Mouse (Mus musculus): ENCODE measurements around the gene Coro7.
"Not testable (repeated sequence)": the region's sequence is repeated elsewhere in the genome, so short reads cannot be mapped to it uniquely, and the experiment has no call there.

The Coro7 gene

DNA sequence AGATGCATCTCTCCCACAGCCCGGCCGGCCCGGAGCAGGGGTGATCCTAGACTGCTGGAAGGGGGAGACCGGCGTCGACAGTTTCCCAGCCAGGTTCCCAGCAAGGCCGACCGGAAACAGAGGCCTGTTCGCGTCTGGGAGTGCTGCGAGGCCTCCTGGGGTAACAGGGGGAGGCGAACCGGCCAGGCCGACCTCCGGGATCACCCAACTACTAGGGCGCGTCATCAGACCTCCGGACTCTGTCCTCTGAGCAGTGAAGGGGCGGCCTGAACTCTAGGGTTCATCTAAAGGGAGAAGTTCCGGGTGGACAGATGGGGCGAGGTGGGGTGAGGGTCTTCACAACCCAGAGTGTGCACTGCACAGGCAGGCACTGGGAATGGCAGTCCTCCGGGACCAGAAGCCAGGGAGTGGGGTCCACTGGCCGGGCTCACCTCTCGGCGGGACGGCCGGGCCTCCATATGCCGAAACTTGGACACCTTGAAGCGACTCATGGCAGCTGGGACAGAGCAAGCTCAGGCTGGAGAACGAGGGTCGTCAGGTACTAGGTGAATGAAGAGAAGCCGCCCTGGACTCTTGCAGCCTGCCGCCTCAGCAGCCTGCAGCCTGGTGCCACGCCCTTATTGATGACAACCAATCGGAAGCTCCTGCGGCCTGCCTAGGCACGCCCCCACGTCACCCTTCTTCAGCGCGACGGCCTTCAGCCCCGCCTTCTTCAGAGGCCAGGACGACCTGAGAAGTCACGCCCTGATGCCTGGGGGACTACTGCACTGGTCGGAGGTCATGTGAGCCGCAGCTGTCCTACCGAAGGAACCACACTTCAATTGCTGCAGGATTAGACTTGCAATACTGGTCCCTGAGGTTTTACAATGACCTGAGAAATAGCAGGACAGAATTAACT lies at the start of gene Coro7:
Gene Coro7, minus strand, starts transcription at position 657 of the 898 bp plus-strand sequence.
- DNase-seq (ENCODE audit: low spot score in 2 of 2), result peak; percentile 85 to 89

DNA sequence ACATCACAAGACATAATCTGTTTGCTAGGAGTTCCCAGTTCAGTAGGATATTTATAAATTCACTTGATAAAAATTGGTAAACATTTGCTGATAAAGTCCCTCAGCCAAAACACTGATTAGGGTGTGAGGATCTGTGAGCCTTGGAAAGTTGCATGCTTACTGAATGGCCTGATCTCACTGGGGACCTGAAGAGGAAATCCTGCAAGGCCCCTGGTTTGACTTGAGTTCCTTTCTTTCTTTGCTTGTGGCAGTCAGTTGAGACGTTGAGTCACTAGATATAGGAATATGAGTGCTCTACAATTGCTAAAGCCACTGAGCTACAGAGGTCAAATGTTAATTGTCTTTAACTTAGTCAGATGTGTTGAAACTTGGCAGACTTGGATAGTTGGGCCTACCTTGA lies 48.4 kb upstream of the Coro7 start:
- no peak for DNase-seq (ENCODE audit: low spot score in 2 of 2)

DNA sequence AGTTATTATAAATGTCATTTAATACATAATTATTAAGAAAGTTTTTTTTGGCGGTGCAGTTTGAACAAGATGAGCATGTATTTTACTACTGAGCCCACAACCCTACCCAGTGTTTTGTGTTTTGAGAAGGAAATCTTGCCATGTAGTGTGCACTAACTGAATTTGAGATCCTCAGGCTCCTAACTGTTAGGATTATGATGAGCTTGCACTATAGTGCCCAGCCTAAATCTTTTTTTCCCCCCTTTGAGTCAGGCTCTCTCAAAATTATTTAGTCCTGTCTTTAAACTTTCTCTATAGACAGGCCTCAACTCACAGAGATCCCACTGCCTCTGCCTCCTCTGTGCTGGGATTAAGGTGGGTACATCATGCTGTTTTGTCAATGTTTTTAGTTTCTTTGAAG lies 47.9 kb upstream of the Coro7 start:
- no peak for DNase-seq (ENCODE audit: low spot score in 2 of 2)

DNA sequence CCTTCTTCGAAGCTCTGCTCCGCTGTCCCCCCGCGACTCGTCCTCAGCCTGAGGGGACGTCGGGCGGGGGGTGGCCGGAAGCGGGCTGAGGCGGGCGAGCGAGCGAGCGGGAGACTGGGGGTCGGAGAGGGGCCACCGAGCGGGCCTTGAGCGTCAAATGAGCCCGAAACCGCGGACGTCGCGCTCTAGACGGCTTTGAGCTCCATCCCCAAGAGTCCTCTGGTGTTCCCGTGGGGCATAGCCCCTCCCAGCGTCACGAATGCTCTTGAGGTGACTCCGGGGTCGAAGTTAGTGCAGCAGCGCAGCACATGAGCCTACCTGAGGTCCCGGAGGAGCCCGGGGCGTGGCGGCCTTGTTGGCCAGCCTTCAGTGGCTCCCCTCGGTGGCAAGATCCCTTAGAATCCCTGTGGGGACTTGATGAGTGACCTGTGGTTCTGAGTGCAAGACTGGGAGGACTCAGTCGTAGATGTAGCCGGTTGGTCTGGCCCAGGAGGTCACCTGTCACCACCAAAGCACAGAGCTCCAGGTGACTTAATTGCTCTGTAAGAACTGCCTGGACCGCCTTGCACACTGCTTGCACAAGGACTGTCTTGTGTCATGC lies 47.1 kb upstream of the Coro7 start:
- DNase-seq (ENCODE audit: low spot score in 2 of 2), result no peak

DNA sequence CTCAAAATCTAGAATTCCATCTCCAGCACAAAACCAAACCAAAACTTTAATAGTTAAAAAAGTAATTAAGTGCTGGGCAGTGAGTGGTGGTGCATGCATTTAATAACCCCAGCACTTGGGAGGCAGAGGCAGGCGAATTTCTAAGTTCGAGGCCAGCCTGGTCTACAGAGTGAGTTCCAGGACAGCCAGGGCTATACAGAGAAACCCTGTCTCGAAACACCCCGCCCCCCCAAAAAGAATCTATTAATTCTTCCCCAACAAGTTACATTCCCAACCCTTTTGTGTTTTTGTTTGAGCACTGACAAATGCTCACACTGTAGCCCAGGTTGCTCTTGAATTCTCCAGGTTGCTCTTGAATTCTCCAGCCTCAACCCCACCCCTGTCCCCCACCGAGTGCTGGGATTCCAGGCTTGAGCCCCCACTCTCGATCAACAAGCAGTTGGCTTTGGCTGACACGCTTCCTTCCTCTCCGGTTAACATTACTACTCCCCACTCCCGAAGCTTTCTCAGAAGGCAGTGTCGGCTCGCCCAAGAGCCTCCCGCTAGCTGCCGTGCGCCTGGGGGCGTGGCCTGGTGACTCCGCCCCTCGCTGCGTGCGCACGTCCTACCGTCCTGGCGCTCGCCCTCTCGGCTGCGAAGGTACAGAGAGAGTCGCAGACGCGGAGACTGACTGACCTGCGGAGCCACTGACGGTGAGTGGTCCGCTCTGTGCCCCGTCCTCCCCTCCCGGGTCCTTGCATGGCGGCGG lies 46.4 kb upstream of the Coro7 start, which contains the start of gene Hmox2:
Gene Hmox2, plus strand, starts transcription at position 582 of the 748 bp plus-strand sequence.
- DNase-seq (ENCODE audit: low spot score in 2 of 2), result peak; percentile 82 to 85

DNA sequence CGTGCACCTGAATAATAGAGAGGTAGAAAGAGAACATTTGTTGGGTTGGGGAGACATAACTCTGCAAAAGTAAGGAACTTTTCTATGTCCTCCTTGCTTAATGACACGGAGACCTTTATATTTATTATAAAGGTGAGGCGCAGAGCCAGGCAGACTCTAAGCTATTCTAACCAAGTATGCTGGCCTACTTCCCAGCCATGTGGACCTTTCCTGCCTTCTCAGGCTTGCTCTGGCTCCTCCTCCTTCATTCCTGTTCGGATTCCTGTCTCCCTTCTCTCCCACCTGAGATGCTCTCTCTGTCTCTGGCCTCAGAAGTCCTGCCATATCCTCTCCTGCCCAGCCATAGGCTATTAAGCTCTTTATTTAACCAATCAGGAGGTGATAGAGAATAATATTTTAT lies 45.7 kb upstream of the Coro7 start:
- no peak for DNase-seq (ENCODE audit: low spot score in 2 of 2)

DNA sequence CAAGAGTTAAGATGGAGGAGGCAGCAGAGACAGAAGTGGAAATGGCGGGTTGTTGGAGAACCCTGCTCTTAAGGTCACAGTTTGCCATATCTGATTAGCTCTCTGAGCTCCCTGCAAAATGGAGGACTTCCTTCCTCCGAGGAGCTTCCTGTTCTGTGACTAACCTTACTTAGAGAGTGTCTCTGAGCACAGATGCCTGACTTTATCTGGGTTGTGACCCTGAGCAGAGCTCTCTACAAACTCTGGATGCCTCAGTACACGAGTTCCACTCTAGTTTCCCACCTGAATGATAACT lies 43.3 kb upstream of the Coro7 start:
- DNase-seq (ENCODE audit: low spot score in 2 of 2), result no peak

DNA sequence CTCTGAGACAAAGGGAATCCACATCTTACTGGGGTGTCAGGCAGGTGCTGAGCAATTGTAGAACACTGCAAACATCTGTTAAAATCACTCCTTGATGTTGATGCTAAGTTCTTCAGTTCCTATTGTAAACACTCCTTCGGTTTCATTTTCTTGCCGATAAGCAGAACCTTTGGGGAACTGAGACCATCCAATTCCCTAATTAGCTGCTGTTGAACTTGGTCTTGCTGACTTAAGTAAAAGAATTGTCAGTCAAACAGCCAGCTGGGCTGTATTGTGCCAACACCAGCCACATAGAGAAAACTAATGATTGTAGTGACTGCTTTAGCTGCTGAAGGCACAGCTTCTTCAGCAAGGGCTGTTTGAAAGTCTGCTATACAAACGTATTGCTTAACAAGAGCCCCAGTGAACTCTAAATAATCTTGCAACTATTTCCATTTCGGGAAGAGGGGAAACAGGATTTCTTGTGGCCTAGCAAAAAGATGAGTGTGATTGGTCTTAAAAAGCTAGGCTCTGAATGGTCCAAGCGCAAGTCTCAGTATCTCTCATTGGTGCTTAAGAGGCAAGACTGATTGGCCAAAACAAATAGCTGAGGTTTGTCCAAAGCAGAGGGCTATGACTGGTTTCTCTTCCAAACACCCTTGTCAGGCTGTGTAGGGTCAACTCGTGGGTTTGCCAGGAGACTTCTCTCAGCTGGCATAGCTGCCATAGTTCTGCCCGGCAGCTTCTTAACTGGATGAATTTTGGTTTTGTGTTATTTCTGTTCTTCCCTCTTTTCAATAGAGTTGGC lies 42.7 kb upstream of the Coro7 start:
- DNase-seq (ENCODE audit: low spot score in 2 of 2), result no peak

DNA sequence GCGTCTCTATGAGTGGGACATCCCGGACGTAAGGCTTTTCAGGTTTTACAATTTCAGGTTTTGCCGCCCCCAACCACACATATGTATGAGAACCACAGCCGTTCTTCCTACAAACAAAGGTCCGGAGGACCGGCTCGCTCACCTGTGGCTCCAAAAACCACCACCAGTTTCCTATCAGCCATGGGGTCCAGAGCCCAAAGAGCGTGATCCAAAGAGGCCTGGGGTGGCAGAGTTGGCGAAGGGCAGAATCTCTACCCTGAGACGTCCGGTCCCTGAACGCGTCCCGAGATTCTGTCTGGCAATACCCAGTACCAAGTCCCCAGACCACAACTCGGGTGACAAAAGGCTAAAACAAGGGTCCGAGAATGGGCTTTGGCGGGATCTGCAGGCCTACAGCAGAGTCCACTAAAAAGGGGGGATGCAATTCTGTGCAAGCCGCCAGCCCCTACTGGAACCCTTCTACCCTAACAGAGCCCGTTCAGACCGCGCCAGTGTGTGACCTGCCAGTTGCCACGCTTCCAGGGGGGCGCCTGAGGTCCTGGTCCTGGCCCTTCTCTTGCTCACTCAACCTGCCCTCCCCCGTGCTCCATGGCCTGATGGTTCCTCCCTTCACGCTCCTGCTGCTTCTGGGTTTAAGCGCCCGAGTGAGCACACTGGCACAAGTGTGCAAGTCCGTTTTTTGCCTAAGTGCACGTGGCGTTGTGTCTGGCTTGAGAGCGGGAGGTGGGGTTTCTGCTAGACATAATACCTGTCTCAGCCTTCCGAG lies 39.4 kb upstream of the Coro7 start, which contains the start of gene Nmral1:
Gene Nmral1, minus strand, starts transcription at position 604 of the 766 bp plus-strand sequence.
- DNase-seq (ENCODE audit: low spot score in 2 of 2), result peak; percentile 44

DNA sequence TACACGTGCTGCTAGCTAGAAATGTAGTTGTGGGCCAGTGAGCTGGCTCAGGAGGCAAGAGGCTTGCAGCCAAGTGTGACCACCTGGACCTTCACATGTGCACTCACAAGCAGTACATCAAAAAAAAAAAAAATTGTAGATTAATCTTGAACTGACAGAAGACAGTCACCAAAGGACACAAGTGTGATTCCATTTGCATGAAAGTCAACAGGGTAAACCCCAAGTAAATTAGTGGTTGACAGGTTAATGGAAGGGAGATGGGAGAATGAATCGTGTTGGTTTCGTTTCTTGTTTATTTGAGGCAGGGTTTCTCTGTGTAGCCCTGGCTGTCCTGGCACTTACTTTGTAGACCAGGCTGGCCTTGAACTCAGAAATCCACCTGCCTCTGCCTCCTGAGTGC lies 38.3 kb upstream of the Coro7 start:
- no peak for DNase-seq (ENCODE audit: low spot score in 2 of 2)

DNA sequence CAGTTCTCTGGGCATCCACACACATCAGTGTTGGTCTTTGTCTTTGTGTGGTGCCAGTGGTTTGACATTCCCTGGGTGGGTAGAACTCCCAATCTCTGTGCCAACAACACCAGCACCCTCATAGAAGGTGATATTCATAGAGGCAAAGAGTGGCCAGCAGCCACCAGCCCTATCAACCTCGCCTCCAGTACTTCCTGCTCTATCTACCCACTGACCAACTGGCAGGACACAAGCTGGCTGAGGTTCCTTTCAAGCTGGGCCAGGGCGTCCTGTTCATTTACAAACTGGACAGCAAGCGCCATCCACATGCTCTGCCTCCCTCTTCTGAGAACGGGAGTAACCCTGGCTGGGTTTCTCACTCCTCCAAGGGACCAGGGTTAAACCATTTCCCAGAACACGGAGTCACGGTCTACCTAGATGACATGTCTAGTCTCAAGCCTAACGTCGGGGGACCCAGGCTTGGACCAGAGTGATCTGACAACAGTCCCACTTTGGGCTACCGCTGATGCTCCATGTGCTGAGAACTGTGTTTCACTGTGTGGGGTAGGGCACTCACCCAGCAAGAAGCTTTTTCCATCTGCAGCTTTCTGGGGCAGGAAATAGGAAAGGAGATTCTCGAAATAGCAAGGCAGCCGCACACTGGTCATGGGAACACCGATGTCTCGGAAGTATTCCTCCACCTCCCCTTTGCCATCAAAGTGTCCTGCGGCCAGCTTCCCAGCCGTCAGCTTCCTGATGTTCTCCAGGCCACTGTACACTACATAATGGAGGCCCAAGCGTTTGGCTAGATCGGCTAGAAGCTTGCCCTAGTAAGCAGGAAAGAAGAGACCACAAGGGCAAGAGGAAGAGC lies 34.5 kb upstream of the Coro7 start:
- DNase-seq (ENCODE audit: low spot score in 2 of 2), result no peak

DNA sequence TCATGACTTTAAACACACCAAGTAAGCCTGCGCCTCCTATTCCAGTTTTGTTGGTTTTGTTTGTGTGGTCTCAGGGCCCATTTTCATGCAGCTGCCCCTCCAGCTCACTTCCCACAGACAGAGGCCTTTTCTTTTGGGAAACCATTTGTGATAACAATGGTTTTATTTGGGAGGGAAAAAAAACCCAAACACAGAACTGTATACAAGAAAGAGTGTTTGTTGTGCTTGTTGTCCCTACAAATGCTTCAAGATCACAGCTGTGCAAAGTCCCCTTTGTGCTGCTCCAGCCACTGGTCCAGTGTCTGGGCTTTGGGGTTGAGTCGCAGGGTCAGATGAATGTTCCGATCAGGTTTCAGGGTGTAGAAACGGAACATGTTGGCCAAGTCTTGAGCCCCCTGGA lies 31.6 kb upstream of the Coro7 start:
- no peak for DNase-seq (ENCODE audit: low spot score in 2 of 2)

DNA sequence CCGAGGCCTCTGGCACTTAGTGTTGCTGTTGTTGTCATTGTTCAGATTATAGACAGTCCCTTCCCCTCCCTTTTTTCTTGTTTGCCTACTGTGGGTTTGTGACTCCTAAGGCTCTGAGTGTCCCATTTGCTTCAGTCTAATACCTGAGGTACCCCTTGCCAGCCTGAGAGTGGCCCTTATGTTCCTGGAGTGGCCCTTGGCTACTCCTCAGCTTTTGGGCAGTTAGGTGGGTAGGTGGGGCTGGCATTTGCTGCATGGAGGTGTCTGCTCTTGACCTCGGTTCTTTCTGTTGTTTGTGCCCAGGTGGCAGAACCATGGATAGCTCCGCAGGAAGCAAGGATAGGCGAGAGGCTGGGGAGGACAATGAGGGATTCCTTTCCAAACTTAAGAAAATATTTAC lies 26.0 kb upstream of the Coro7 start:
- DNase-seq (ENCODE audit: low spot score in 2 of 2), result no peak

DNA sequence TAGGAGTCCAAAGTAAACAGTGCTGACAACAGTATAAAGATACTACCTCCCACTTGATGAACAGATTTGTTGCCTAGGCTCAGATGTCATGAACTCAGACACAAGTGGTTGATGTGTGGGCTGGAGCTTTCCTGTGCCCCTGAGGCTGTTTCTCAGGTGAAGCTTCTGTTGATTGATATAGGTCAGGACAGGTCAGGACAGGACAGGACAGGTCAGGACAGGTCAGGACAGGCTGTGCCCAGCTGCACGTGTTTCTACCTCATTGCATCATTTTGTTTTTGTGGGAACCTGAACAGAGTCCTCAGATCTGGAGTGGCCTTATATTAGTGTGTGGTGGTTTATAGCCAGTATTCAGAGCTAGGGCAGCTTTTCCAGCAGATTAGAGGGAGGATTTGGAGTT lies 23.1 kb upstream of the Coro7 start:
- DNase-seq (ENCODE audit: low spot score in 2 of 2), result no peak

DNA sequence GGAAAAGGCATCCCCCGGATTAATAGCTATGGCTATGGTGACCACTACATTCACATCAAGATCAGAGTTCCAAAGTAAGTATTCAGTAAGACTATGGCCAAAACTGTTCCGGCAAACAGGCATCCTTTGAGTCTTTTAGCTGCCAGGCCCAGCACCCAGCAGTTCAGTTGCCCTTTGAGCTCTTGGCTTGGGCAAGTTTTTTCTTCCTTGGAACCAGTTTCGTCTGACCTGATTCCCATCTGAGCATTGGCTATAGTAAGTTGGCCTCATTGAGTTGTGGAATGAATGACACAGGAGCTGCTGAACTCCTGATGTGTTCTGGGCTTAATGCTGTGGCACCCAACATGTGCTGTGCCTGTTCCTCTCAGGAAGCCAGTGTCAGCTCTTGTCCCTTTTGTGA lies 21.6 kb upstream of the Coro7 start:
- no peak for DNase-seq (ENCODE audit: low spot score in 2 of 2)

DNA sequence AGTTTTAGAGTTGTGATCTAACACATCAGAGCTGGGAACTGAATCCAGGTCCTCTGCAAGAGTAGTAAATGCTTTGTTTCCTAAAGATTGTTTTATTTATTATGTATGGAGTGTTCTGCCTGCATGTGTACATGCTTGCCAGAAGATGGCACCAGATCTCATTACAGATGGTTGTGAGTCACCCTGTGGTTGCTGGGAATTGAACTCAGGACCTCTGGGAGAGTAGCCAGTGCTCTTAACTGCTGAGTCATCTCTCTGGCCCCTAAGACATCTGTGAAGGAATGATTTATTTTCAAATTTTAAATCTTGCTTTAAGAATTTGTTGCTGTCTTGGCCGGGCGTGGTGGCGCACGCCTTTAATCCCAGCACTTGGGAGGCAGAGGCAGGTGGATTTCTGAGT lies 9.8 kb upstream of the Coro7 start:
- DNase-seq (ENCODE audit: low spot score in 2 of 2), result not testable (repeated sequence)

DNA sequence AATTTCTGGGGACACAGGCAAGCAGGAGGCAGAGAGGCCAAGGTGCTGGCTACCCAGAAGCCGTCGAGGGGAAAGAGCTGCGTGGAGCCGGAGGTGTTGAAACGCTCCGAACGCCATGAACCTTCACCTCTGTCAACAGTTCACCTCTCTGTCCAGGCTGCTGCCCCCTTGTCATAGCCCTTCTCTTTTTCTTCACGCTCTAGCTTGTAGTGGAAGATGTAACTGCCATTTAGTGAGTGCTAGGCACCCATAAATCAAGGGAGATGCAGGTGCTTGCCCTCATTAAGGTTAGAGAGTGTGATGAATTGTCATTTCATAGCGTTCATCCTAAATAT lies 4.8 kb upstream of the Coro7 start:
- no peak for DNase-seq (ENCODE audit: low spot score in 2 of 2)

DNA sequence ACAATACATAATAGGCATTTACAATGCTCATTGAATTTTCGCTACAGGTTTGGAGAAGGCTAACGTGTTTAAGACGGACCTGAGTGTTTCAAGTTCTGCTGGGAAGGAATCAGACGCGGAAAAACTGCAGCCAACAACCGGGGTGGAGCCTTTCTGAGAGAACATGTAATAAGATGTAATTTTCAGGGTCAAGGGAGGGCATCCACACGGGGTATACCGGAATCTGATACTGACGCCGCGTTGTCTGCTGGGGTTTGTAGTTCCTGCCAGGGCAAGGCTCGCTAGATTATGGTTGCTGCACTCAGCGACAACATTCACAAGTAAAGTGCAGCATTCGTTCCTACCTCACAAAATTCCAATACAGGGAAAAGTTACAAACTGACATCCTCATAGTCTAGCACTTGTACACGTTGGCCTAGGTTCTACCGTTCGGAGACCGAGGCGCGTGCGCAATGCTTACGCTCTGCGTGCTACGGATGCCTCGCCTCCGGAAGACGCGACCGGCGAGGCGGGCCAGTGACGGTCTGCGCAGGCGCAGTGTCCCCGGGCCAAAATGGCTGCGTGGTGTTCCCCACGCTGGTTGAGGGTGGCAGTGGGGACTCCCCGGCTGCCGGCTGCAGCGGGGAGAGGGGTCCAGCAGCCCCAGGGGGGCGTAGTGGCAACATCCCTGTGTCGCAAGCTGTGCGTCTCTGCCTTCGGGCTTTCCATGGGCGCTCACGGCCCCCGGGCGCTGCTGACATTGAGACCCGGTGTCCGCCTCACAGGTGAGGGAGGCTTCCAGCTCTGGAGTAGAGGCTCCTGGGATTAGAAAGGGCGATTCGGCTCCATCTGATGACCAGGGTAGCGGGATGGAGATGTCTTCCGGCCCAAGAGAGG lies 4.2 kb upstream of the Coro7 start:
- peak; percentile 92 for DNase-seq (ENCODE audit: low spot score in 2 of 2)

DNA sequence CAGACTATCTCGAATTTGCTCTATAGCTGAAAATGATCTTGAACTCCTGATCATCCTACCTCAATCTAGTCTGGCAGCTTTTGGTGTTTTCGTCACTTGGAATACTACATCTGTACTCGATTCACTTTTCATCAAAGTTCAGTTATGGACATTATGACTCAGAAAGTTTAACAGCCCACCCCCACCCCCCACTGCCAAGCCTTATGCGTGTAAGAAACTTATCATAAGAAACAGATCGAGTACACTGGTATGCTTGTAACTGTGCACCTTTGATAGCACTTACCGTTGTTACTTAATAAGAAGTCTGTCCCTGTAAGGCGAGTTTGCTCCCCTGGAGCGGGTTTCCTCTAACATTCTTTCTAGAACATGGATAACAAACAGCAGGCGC lies 3.6 kb upstream of the Coro7 start:
- no peak for DNase-seq (ENCODE audit: low spot score in 2 of 2)
